Mouse (Mus musculus) kidney, embryonic 16.5 days (tissue): Measurements from ENCODE around the gene Rab6b. TPM values are rescaled to one million over a fixed set of nuclear protein-coding genes. Genes with fewer than 3 reads are reported as not detected.

ENCODE experiments used
- ATAC-seq: fragments of 200-750 bp; cut with Nextera tagmentation; 2 replicates; pipeline ENCODE4 v1.8.0; 2017; ENCODE audit warnings: moderate TSS enrichment; ENCODE audit not compliant: low FRiP score, low TSS enrichment
- H3K27ac ChIP-seq: fragments of 300-500 bp; sonication (generic); 2 replicates; pipeline ENCODE4 v1.5.1; 2014; ENCODE audit warnings: low read length
- H3K27me3 ChIP-seq: fragments of 300-500 bp; sonication (generic); 2 replicates; pipeline ENCODE4 v1.6.1; 2014; ENCODE audit warnings: low read length, control low read depth, mixed read lengths; ENCODE audit not compliant: insufficient read depth
- H3K36me3 ChIP-seq: fragments of 300-500 bp; sonication (generic); 2 replicates; pipeline ENCODE4 v1.6.1; 2014; ENCODE audit warnings: low read length, control low read depth, mixed read lengths; ENCODE audit not compliant: insufficient read depth
- H3K4me1 ChIP-seq: fragments of 300-500 bp; sonication (generic); 2 replicates; pipeline ENCODE4 v1.6.1; 2014; ENCODE audit warnings: low read length, control low read depth, mixed read lengths; ENCODE audit not compliant: insufficient read depth
- H3K4me2 ChIP-seq: fragments of 300-500 bp; sonication (generic); replicated peaks from 2 replicates; pipeline ENCODE4 v1.6.1; 2014; ENCODE audit warnings: low read depth, low read length
- H3K4me3 ChIP-seq: fragments of 300-500 bp; sonication (generic); 2 replicates; pipeline ENCODE4 v1.5.1; 2014; ENCODE audit warnings: mild to moderate bottlenecking, low read length
- H3K9ac ChIP-seq: fragments of 300-500 bp; sonication (generic); replicated peaks from 2 replicates; pipeline ENCODE4 v1.6.1; 2014; ENCODE audit warnings: low read length
- H3K9me3 ChIP-seq: fragments of 300-500 bp; sonication (generic); 2 replicates; pipeline ENCODE4 v1.6.1; 2016; ENCODE audit warnings: low read length, control low read depth
- WGBS: fragments of 180-500 bp; shearing (Covaris S2); extraction: QIAGEN DNeasy Blood & Tissue Kit; methylation state at CpG from one replicate; pipeline ENCODE4 v1.1.7; 2014; 5-methylcytosine and 5-hydroxymethylcytosine counted together
- polyA plus RNA-seq: library from polyadenylated mRNA; unstranded; fragments of >200 nt; fragmentation: Nextera tagmentation; extraction: Ambion mirVana; gene quantifications from 2 replicates; pipeline ENCODE4 v1.2.1, GENCODE M21; 2015

Rab6b gene
- polyA plus RNA-seq, 1 experiment from 2014 or later, result 5.2 TPM

- H3K27ac ChIP-seq, result no peak overlapping the region
- H3K9me3 ChIP-seq, result no peaks in the 10 kb centered on the region
- H3K4me1 ChIP-seq, result peaks cover 9% of the 10 kb centered on the region
- peak; percentile 66; the same call in 1 of the 2 replicates for ATAC-seq
- no peak overlapping the region for H3K4me3 ChIP-seq
- H3K36me3 ChIP-seq, result no peaks in the 10 kb centered on the region
- no peak overlapping the region for H3K9ac ChIP-seq
- 62% methylated on average over 6 of the region's 6 CpGs for WGBS
- H3K27me3 ChIP-seq, result no peaks in the 10 kb centered on the region
- no peak overlapping the region for H3K4me2 ChIP-seq
These were observed 33.3 kb upstream of the Rab6b start for GRCm38 (mm10) chr9:103078194-103078691.

GRCm38 (mm10) chr9:103080211-103080610, 31.4 kb upstream of the Rab6b start:
- Histone ChIP-seq H3K9me3 (no peaks in the 10 kb centered on the region), H3K27me3 (no peaks in the 10 kb centered on the region), H3K27ac (no peak overlapping the region), H3K4me3 (no peak overlapping the region), H3K4me1 (peaks cover 9% of the 10 kb centered on the region), H3K36me3 (no peaks in the 10 kb centered on the region), H3K9ac (no peak overlapping the region), H3K4me2 (no peak overlapping the region)
- WGBS, result 54% methylated on average over 3 of the region's 3 CpGs
- ATAC-seq, result no peak

GRCm38 (mm10) chr9:103082246-103082975, 29.2 kb upstream of the Rab6b start:
- Histone ChIP-seq H3K27me3 (no peaks in the 10 kb centered on the region), H3K4me1 (peaks cover 7% of the 10 kb centered on the region), H3K9me3 (no peaks in the 10 kb centered on the region)

GRCm38 (mm10) chr9:103083405-103083804, 28.2 kb upstream of the Rab6b start:
- Histone ChIP-seq H3K4me1 (no peaks in the 10 kb centered on the region), H3K27ac (no peak overlapping the region)

More at GRCm38 (mm10) chr9:103082246-103082975, 29.2 kb upstream of the Rab6b start:
- 61% methylated on average over 8 of the region's 8 CpGs for WGBS
- Histone ChIP-seq H3K4me3 (no peak overlapping the region), H3K4me2 (no peak overlapping the region), H3K36me3 (no peaks in the 10 kb centered on the region), H3K9ac (no peak overlapping the region), H3K27ac (no peak overlapping the region)
- no peak for ATAC-seq

GRCm38 (mm10) chr9:103086736-103087135, 24.9 kb upstream of the Rab6b start:
- Histone ChIP-seq H3K4me1 (peaks cover 7% of the 10 kb centered on the region), H3K36me3 (no peaks in the 10 kb centered on the region)
- no peak for ATAC-seq

More at GRCm38 (mm10) chr9:103083405-103083804, 28.2 kb upstream of the Rab6b start:
- no peak for ATAC-seq
- Histone ChIP-seq H3K9ac (no peak overlapping the region), H3K27me3 (no peaks in the 10 kb centered on the region), H3K4me3 (no peak overlapping the region), H3K4me2 (no peak overlapping the region), H3K9me3 (no peaks in the 10 kb centered on the region), H3K36me3 (no peaks in the 10 kb centered on the region)
- WGBS, result 78% methylated on average over 3 of the region's 3 CpGs

GRCm38 (mm10) chr9:103087301-103087700, 24.3 kb upstream of the Rab6b start:
- H3K9ac ChIP-seq, result no peak overlapping the region
- H3K4me2 ChIP-seq, result no peak overlapping the region
- ATAC-seq, result no peak
- no peaks in the 10 kb centered on the region for H3K36me3 ChIP-seq
- H3K27ac ChIP-seq, result no peak overlapping the region
- no peak overlapping the region for H3K4me3 ChIP-seq
- 30% methylated on average over 8 of the region's 8 CpGs for WGBS
- no peaks in the 10 kb centered on the region for H3K9me3 ChIP-seq
- peaks cover 7% of the 10 kb centered on the region for H3K4me1 ChIP-seq
- no peaks in the 10 kb centered on the region for H3K27me3 ChIP-seq

More at GRCm38 (mm10) chr9:103086736-103087135, 24.9 kb upstream of the Rab6b start:
- Histone ChIP-seq H3K4me3 (no peak overlapping the region), H3K4me2 (no peak overlapping the region), H3K9me3 (no peaks in the 10 kb centered on the region), H3K27me3 (no peaks in the 10 kb centered on the region), H3K9ac (no peak overlapping the region), H3K27ac (no peak overlapping the region)
- 89% methylated on average over 6 of the region's 6 CpGs for WGBS

- no peak overlapping the region for H3K4me3 ChIP-seq
- ATAC-seq, result no peak
- H3K9me3 ChIP-seq, result no peaks in the 10 kb centered on the region
- no peak overlapping the region for H3K9ac ChIP-seq
- 72% methylated on average over 2 of the region's 2 CpGs for WGBS
- H3K36me3 ChIP-seq, result no peaks in the 10 kb centered on the region
- H3K27me3 ChIP-seq, result no peaks in the 10 kb centered on the region
- no peak overlapping the region for H3K27ac ChIP-seq
- no peak overlapping the region for H3K4me2 ChIP-seq
- peaks cover 12% of the 10 kb centered on the region for H3K4me1 ChIP-seq
These were observed 22.9 kb upstream of the Rab6b start for GRCm38 (mm10) chr9:103088661-103089060.

GRCm38 (mm10) chr9:103090116-103090875, 21.3 kb upstream of the Rab6b start:
- peak; percentile 55; the same call in 1 of the 2 replicates for ATAC-seq
- no peak overlapping the region for H3K4me2 ChIP-seq
- peak overlapping the region; percentile 11; the same call in 1 of the 2 replicates for H3K27ac ChIP-seq
- no peaks in the 10 kb centered on the region for H3K36me3 ChIP-seq
- no peaks in the 10 kb centered on the region for H3K27me3 ChIP-seq
- 51% methylated on average over 9 of the region's 9 CpGs for WGBS
- no peaks in the 10 kb centered on the region for H3K9me3 ChIP-seq
- H3K4me1 ChIP-seq, result peaks cover 12% of the 10 kb centered on the region
- no peak overlapping the region for H3K4me3 ChIP-seq
- no peak overlapping the region for H3K9ac ChIP-seq

GRCm38 (mm10) chr9:103091039-103091883, 20.3 kb upstream of the Rab6b start:
- H3K9me3 ChIP-seq, result no peaks in the 10 kb centered on the region
- ATAC-seq, result no peak; the same call in 1 of the 2 replicates
- H3K27me3 ChIP-seq, result no peaks in the 10 kb centered on the region
- H3K9ac ChIP-seq, result no peak overlapping the region
- H3K4me1 ChIP-seq, result peaks cover 12% of the 10 kb centered on the region
- H3K4me3 ChIP-seq, result no peak overlapping the region
- no peak overlapping the region for H3K4me2 ChIP-seq
- WGBS, result 82% methylated on average over 16 of the region's 16 CpGs
- H3K36me3 ChIP-seq, result no peaks in the 10 kb centered on the region
- H3K27ac ChIP-seq, result no peak overlapping the region
